Mouse (Mus musculus): ENCODE measurements around the gene Vamp1.

GRCm38 (mm10) chr6:125237421-125237820 lies 22.1 kb downstream of the Vamp1 start:
- TF ChIP-seq EP300 (optimal IDR thresholded peaks at IDR 0.05), result no peak
- no peak for TF ChIP-seq CTCF (IDR thresholded peaks at IDR 0.05; ENCODE audit: low read depth)
